Mouse (Mus musculus) limb, embryonic 13.5 days (tissue): ENCODE data around the gene Mamdc4. TPM values are rescaled to one million over a fixed set of nuclear protein-coding genes. Genes with fewer than 3 reads are reported as not detected.

Source experiments
- ATAC-seq: fragments of 200-750 bp; cut with Nextera tagmentation; 2 replicates; pipeline ENCODE4 v1.8.0; 2017; ENCODE audit warnings: low read depth, moderate number of reproducible peaks, moderate TSS enrichment; ENCODE audit not compliant: low FRiP score
- H3K27ac ChIP-seq: fragments of 300-500 bp; sonication (generic); 2 replicates; pipeline ENCODE4 v1.5.1; 2015; ENCODE audit warnings: inconsistent platforms, mild to moderate bottlenecking, moderate library complexity
- H3K27me3 ChIP-seq: fragments of 300-500 bp; sonication (generic); 2 replicates; pipeline ENCODE4 v1.6.1; 2015; ENCODE audit warnings: mild to moderate bottlenecking, inconsistent platforms
- H3K36me3 ChIP-seq: fragments of 300-500 bp; sonication (generic); 2 replicates; pipeline ENCODE4 v1.6.1; 2015; ENCODE audit warnings: inconsistent platforms, mild to moderate bottlenecking, moderate library complexity
- H3K4me1 ChIP-seq: fragments of 300-500 bp; sonication (generic); 2 replicates; pipeline ENCODE4 v1.6.1; 2015; ENCODE audit warnings: inconsistent platforms
- H3K4me2 ChIP-seq: fragments of 300-500 bp; sonication (generic); replicated peaks from 2 replicates; pipeline ENCODE4 v1.6.1; 2015; ENCODE audit warnings: inconsistent platforms, mild to moderate bottlenecking, moderate library complexity
- H3K4me3 ChIP-seq: fragments of 300-500 bp; sonication (generic); 2 replicates; pipeline ENCODE4 v1.5.1; 2015; ENCODE audit warnings: moderate library complexity, mild to moderate bottlenecking, inconsistent platforms
- H3K9ac ChIP-seq: fragments of 300-500 bp; sonication (generic); 2 replicates; pipeline ENCODE4 v1.6.1; 2015; ENCODE audit warnings: mild to moderate bottlenecking, inconsistent platforms
- H3K9me3 ChIP-seq: fragments of 300-500 bp; sonication (generic); 2 replicates; pipeline ENCODE4 v1.6.1; 2016; ENCODE audit warnings: inconsistent platforms
- WGBS: fragments of 180-500 bp; shearing (Covaris S2); methylation state at CpG from one replicate; pipeline ENCODE4 v1.1.7; 2015; 5-methylcytosine and 5-hydroxymethylcytosine counted together
- polyA plus RNA-seq: library from polyadenylated mRNA; unstranded; fragments of >200 nt; fragmentation: Nextera tagmentation; extraction: Ambion mirVana; gene quantifications from 2 replicates; pipeline ENCODE4 v1.2.1, GENCODE M21; 2015

The Mamdc4 gene
- polyA plus RNA-seq, 1 experiment from 2014 or later = 5.8 TPM

DNA sequence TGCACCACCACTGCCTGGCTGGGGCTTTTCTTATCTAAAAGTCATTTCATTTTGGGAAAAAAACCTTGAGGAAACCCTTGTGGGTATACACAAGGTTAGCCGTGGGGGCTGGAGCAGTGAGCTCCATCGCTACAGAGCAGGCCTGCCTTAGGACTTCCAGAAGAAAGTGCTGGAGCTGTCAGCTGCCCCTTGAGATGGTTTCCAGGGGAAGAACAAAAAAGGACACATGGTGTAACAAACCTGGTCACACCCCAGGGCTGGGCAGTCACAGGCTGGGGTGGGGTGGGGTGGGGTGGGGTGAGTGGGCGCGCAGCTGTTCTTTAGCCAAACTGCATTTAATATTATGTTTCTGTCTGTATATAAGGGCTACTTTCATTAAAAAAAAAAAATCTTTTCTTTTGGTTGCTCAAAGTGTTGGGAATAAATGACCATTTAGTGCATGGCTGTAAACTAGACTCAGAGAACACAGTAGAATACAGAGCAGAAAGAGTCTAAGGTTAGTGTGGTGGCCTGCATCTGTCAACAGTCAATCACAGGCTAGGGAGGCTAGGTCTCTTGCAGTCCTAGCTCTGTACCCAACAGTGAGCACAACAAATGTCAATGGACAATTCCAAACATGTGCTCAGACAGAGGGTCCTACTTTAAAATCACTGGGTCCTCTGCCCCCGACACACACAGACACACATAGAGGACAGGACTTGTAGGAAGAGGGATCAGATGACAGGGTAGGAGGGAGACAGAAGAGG is 22.3 kb upstream of the Mamdc4 start:
- no peaks in the 10 kb centered on the region for H3K4me1 ChIP-seq
- peak; percentile 40; the same call in 1 of the 2 replicates for ATAC-seq

DNA sequence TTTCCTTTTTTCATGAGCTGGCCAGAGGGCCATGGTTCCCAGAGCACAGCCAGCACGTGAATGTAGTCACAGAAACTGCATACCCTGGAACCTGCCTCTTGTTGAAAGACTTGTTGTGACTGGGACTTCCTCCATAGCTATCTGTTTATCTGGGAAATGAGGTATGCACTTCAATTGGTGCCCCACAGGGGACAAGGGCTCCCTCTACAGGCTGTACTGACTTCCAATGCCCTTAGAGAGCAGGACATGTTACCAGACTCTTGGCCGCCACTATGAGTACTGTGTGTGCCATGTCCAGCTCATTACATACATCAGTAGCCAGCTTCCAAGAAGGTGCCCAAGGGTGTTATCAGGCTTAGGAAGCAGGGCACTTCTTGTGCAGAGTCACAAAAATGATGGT is 17.2 kb upstream of the Mamdc4 start:
- no peak overlapping the region for H3K4me2 ChIP-seq

More for the DNA sequence above, 22.3 kb upstream of the Mamdc4 start:
- H3K27me3 ChIP-seq = no peaks in the 10 kb centered on the region
- no peak overlapping the region for H3K4me2 ChIP-seq
- no peak overlapping the region for H3K4me3 ChIP-seq
- H3K27ac ChIP-seq = no peak overlapping the region
- 92% methylated on average over 5 of the region's 5 CpGs for WGBS
- H3K36me3 ChIP-seq = peaks cover 95% of the 10 kb centered on the region
- no peak overlapping the region for H3K9ac ChIP-seq
- H3K9me3 ChIP-seq = no peaks in the 10 kb centered on the region

DNA sequence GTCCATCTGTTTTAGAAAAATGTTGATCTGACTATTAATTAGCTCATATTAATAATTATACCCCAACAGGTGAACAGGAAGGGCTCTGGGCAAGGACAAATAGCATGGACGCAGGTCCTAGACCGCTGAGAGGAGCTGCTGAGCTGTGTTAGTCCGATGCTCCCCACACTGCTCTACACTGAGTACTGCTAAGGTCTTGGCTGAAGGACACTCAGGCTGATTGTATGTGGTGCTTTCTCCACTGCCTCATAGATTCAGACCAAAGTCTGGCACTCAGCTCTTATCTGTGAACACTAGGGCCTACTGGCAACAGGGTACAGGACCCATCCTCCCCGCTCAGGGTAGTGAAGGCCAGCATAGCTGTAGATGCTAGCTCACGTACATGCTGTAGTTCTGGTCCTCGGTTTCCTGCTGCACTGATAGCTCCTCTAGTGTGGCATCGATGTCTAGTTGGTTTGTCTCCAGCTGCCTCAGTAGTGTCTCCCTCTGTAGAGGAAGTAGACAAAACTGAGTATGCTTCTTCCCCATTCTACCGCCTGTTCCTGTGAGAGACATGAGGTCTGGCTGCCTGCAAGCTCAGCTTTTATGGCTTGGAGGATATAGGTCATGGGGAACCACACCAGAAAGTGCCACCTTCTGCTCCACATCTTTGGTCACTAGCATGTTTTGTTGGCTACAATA is 13.7 kb upstream of the Mamdc4 start:
- H3K27me3 ChIP-seq = no peaks in the 10 kb centered on the region
- H3K4me3 ChIP-seq = no peak overlapping the region
- H3K27ac ChIP-seq = no peak overlapping the region
- no peak overlapping the region for H3K4me2 ChIP-seq
- WGBS = 93% methylated on average over 8 of the region's 8 CpGs
- ATAC-seq = no peak
- H3K36me3 ChIP-seq = peaks cover 96% of the 10 kb centered on the region
- no peaks in the 10 kb centered on the region for H3K9me3 ChIP-seq
- H3K9ac ChIP-seq = no peak overlapping the region
- 0 out of 2 replicates have a peak, but pooled peaks cover 3% of the 10 kb centered on the region for H3K4me1 ChIP-seq

More for the DNA sequence above, 17.2 kb upstream of the Mamdc4 start:
- Histone ChIP-seq H3K27ac (no peak overlapping the region), H3K4me3 (no peak overlapping the region), H3K36me3 (peaks cover 92% of the 10 kb centered on the region), H3K4me1 (no peaks in the 10 kb centered on the region), H3K9me3 (no peaks in the 10 kb centered on the region), H3K27me3 (no peaks in the 10 kb centered on the region), H3K9ac (no peak overlapping the region)
- 89% methylated on average over 2 of the region's 2 CpGs for WGBS
- ATAC-seq = no peak

DNA sequence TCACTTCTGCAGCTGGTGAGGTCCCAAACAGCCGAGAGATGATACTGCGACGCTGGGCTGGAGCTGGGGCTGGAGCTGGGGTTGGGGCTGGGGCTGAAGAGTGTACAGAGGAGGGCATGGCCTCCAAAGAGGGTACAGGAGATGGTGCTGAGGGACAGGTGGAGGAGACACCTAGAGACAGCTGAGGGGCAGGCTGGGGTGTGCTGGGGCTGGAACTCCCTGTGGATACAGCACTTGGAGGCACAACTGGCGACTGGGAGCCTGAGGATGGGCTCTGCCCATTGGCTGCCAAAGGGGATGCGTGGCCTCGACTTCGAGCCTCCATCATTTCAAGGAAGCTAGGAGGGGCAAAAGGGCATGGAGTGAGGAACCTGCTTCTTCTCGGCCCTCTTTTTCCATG is 12.6 kb upstream of the Mamdc4 start:
- 91% methylated on average over 8 of the region's 8 CpGs for WGBS
- H3K4me2 ChIP-seq = no peak overlapping the region
- ATAC-seq = no peak

DNA sequence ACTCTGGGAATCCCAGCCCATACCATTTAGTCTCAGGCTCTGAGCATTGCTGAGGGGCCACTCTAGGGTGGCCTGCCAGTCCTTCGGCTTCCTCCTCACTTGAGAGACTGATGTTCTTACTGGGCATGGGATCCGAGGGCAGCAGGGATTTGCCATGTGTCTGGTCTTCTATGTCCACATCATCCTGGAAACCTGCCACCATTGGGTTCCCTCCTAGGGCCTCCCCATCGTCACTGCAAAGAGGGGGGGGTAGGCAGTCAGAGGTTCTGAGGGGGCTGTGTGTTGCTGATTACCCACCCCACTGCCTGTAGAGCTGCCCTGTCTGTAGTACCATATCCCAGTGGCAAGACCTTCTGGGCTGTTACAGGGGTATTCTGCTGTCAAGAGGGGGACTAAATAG is 11.0 kb upstream of the Mamdc4 start:
- Histone ChIP-seq H3K27ac (no peak overlapping the region), H3K9me3 (no peaks in the 10 kb centered on the region), H3K27me3 (peaks cover 8% of the 10 kb centered on the region), H3K36me3 (peaks cover 75% of the 10 kb centered on the region), H3K4me1 (peaks cover 29% of the 10 kb centered on the region), H3K9ac (no peak overlapping the region), H3K4me2 (no peak overlapping the region), H3K4me3 (no peak overlapping the region)
- 94% methylated on average over 3 of the region's 3 CpGs for WGBS
- ATAC-seq = no peak

More for the DNA sequence above, 12.6 kb upstream of the Mamdc4 start:
- H3K9ac ChIP-seq = no peak overlapping the region
- H3K9me3 ChIP-seq = no peaks in the 10 kb centered on the region
- no peaks in the 10 kb centered on the region for H3K27me3 ChIP-seq
- H3K4me1 ChIP-seq = peaks cover 14% of the 10 kb centered on the region
- peaks cover 92% of the 10 kb centered on the region for H3K36me3 ChIP-seq
- H3K27ac ChIP-seq = no peak overlapping the region
- no peak overlapping the region for H3K4me3 ChIP-seq

DNA sequence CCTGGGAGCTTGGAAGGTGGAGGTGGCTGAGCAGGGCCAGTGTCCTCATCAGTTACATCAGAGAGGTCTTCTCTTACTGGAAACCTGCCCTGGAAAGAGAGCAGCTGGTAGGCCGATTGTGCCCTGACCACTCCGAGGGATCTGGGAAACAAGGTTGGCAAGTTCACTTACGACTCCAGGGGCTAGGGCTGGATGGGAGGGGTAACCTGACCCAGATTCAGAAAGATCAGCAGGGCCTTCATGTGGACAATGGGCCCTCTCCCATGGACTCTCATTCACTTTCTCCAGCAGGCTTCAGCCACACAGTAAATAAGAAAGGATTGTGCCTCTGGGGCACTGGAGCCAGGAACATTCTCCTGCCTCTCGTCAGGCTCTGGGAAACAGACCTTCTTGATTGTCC is 10.2 kb upstream of the Mamdc4 start:
- 86% methylated on average over 4 of the region's 4 CpGs for WGBS

DNA sequence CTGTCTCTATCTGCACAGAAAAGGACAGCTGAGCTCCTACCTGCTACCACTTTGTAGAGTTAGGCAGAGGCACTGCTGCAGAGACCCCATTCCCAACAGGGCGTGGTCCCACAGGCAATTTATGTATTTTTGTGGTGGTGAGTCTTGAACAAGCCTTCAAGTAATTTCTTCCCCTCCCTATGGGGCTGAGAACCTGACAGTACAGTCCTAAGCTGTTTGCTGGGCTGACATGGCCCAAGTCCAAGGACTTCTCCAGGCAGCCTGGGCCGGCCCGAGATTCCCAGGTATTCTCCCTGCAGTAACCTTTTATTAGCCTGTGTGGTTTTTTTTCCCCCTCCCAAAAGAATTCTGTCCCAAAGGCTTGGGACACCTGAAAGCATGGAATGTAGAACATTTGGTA is 9.5 kb upstream of the Mamdc4 start:
- no peak for ATAC-seq
- 86% methylated on average over 3 of the region's 3 CpGs for WGBS
- H3K27ac ChIP-seq = no peak overlapping the region
- H3K4me1 ChIP-seq = peaks cover 42% of the 10 kb centered on the region
- H3K9ac ChIP-seq = no peak overlapping the region
- peaks cover 60% of the 10 kb centered on the region for H3K36me3 ChIP-seq
- peaks cover 22% of the 10 kb centered on the region for H3K27me3 ChIP-seq
- H3K9me3 ChIP-seq = no peaks in the 10 kb centered on the region
- no peak overlapping the region for H3K4me3 ChIP-seq
- H3K4me2 ChIP-seq = no peak overlapping the region

More for the DNA sequence above, 10.2 kb upstream of the Mamdc4 start:
- no peak for ATAC-seq
- H3K9ac ChIP-seq = no peak overlapping the region
- H3K4me1 ChIP-seq = peaks cover 35% of the 10 kb centered on the region
- no peak overlapping the region for H3K4me2 ChIP-seq
- H3K27me3 ChIP-seq = peaks cover 15% of the 10 kb centered on the region
- no peaks in the 10 kb centered on the region for H3K9me3 ChIP-seq
- H3K36me3 ChIP-seq = peaks cover 67% of the 10 kb centered on the region
- H3K4me3 ChIP-seq = no peak overlapping the region
- H3K27ac ChIP-seq = no peak overlapping the region

DNA sequence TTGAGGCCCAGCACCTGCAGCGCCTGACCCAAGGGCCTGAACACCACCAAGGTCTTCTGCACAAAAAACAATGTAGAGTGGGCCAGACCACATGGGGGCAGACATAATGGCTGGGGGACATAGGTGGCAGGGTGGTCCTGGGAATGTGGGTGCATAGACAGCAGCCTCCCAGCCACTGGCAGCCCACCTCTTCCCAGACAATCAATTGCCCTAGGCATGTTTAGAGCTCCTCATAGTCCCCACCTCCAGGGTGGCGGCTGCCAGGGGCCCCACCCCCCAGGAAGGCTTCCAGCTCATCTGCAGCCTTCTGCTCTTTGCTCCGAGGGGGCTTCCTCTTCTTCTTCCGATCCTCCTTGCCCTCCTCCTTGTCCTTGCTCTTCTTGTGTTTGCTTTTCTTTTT is 8.9 kb upstream of the Mamdc4 start:
- no peak overlapping the region for H3K4me3 ChIP-seq
- no peak for ATAC-seq

DNA sequence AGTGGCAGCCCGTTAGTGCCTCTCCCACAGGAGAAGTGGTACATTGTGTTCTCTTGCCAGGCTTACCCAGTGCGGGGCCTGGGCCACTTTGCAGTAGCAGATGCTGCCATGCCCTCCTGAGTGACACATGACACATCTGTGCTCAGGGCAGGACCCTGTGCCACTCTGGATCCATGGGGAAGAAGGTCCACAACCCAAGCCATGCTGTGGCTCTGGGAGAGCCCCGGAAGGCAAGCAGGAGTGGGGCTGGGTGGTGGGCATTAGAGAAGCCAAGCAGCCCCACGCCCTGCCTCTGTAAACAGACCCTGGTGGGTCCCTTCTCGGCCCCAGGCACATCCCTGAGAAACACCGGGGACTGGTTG is 8.5 kb upstream of the Mamdc4 start:
- Histone ChIP-seq H3K4me3 (no peak overlapping the region), H3K27ac (no peak overlapping the region), H3K4me2 (no peak overlapping the region), H3K4me1 (peaks cover 53% of the 10 kb centered on the region), H3K9me3 (no peaks in the 10 kb centered on the region), H3K36me3 (peaks cover 53% of the 10 kb centered on the region), H3K9ac (peak overlapping the region; percentile 31; the same call in 1 of the 2 replicates), H3K27me3 (peaks cover 33% of the 10 kb centered on the region)
- WGBS = 85% methylated on average over 6 of the region's 6 CpGs
- no peak for ATAC-seq

More for the DNA sequence above, 8.9 kb upstream of the Mamdc4 start:
- H3K4me1 ChIP-seq = peaks cover 48% of the 10 kb centered on the region
- no peaks in the 10 kb centered on the region for H3K9me3 ChIP-seq
- no peak overlapping the region for H3K27ac ChIP-seq
- no peak overlapping the region for H3K9ac ChIP-seq
- peaks cover 28% of the 10 kb centered on the region for H3K27me3 ChIP-seq
- peaks cover 58% of the 10 kb centered on the region for H3K36me3 ChIP-seq
- no peak overlapping the region for H3K4me2 ChIP-seq
- WGBS = 73% methylated on average over 4 of the region's 4 CpGs

DNA sequence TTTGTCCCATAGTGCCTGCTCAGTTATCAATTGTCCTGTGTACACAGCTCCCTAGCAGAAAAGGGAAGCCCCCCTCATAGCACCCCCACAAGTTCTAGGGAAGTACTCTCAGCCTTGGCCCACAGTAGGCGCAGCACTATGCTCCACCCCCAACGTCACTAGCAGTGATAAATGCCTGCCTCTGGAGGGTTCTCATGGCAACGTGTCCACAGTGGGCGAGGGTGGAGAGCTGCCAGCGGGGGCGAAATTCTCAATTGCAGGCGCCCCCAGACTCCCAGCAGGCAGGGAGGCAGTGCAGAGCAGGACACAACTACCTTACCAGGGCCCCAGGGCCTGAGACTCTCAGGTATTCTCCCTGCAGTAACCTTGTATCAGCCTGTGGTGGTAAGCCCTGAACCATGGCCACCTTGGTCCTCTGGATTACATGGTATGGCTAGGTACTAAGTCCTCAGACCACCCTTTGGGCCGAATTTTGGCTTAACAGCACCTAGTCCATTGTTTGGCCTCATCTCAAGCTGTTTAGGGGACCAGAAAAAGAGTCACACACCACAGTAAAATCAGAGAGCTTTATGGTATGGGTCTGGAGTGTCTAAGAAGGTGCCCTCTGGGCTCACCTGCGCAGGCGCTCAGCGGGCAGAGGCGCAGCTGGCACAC is 7.9 kb upstream of the Mamdc4 start:
- Histone ChIP-seq H3K4me1 (peaks cover 58% of the 10 kb centered on the region), H3K36me3 (peaks cover 48% of the 10 kb centered on the region)

DNA sequence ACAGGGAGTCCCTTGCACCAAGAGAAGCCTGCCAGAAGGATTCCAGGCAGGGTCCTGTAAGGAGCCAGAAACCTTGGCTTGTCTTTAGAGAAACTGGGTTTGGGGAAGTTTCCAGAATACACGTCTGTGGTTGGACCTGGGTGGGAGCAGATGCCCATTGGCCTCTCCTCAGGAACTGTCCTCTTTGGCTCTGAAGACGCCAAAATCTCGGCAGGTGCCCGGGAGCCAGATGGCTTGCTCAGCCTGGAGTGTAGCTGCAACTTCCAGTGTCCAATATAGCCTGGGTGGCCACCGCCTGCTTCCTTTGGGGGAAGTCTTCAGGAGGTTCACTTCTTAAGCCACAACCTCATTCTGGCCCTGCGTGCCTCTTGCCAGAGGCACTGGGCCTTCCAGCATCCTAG is 7.3 kb upstream of the Mamdc4 start:
- H3K9me3 ChIP-seq = no peaks in the 10 kb centered on the region
- 36% methylated on average over 6 of the region's 6 CpGs for WGBS
- peak overlapping the region; percentile 72 for H3K4me2 ChIP-seq
- H3K4me1 ChIP-seq = peaks cover 65% of the 10 kb centered on the region
- no peak overlapping the region for H3K9ac ChIP-seq
- H3K36me3 ChIP-seq = peaks cover 41% of the 10 kb centered on the region
- H3K27me3 ChIP-seq = peaks cover 45% of the 10 kb centered on the region
- no peak overlapping the region for H3K4me3 ChIP-seq
- H3K27ac ChIP-seq = no peak overlapping the region
- no peak; the same call in 1 of the 2 replicates for ATAC-seq

More for the DNA sequence above, 7.9 kb upstream of the Mamdc4 start:
- no peak for ATAC-seq
- H3K9me3 ChIP-seq = no peaks in the 10 kb centered on the region
- no peak overlapping the region for H3K4me3 ChIP-seq
- no peak overlapping the region for H3K27ac ChIP-seq
- H3K4me2 ChIP-seq = no peak overlapping the region
- H3K9ac ChIP-seq = peak overlapping the region; percentile 31; the same call in 1 of the 2 replicates
- WGBS = 51% methylated on average over 12 of the region's 12 CpGs
- H3K27me3 ChIP-seq = peaks cover 38% of the 10 kb centered on the region

DNA sequence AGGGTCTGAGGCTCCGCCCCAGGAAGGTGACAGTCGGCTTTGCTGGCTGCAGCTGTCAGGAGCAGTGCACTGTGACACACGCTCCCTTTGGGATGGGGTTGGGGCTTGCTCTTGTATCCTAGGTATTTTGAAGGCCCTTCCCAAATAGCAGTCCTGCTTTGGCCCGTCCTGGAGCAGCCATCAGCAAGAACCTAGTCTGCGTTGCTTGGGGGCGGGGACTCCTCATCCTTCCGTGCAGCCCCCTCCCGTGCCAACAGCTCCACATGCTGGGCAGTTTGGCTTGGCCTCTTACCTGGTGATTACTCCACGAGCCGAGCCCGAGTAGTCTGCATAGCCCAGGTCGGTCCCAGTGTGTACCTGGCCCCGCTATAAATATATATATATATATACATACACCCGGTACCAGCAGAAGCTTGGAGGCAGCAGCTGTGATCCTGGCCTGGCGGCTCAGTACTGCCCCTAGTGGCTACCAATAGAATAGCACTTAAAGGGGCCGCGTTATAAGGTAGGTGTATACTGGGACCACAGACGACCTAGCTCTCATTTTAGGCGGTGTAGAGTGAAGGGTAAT is 6.7 kb upstream of the Mamdc4 start, which contains the start of gene Ajm1:
Gene Ajm1 (minus strand): TSS at position 464 of the 571 bp plus-strand sequence.
- peak within 1 kb of the TSS; percentile 56 for H3K9ac ChIP-seq

More for the DNA sequence above, 6.7 kb upstream of the Mamdc4 start, which contains the start of gene Ajm1:
- peaks cover 68% of the 10 kb centered on the region for H3K4me1 ChIP-seq
- peaks cover 50% of the 10 kb centered on the region for H3K27me3 ChIP-seq
- no peaks in the 10 kb centered on the region for H3K9me3 ChIP-seq
- H3K4me2 ChIP-seq = peak within 1 kb of the TSS; percentile 72
- H3K4me3 ChIP-seq = peak within 1 kb of the TSS; percentile 43
- ATAC-seq = peak; percentile 67
- H3K36me3 ChIP-seq = peaks cover 36% of the 10 kb centered on the region
- no peak within 1 kb of the TSS for H3K27ac ChIP-seq
- 5% methylated on average over 19 of the region's 19 CpGs for WGBS
